25 mouse cellular contexts compared by ENCODE assay signal in the genomic region with DNA sequence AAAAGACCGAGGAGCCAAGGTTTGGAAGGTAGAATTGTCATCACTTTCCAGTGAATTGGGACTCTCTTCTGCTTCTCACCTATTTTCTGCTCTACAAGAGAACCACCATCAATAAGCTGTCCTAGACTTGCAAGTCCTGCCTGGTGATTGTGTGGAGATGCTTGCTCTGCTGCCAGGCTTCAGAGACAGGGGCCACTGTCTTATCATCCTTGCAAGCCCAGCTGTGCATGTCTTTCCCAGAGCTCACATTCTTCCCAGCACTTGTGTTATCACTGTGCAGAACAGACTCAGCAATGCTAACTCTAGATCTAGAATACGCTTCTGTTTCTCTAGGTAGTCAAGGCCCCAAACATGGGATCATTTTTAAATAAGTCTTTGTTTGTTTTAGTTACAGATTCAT.
"Had no signal": no experiment of that assay in that cellular context is flagged by ENCODE, and none has a peak within 500 bp of the region (broad histone marks: within the 10 kb centered on the region; RNA-seq: fewer than 3 reads in every experiment).

No protein-coding gene starts in this region.

- H3K4me3 ChIP-seq: gastrocnemius, adult 2 months; heart, adult 2 months; hindbrain, embryonic 10.5 days; hindbrain, embryonic 12.5 days; layer of hippocampus, adult 2 months; limb, embryonic 13.5 days; limb, embryonic 15.5 days; liver, embryonic 12.5 days had no signal

- H3K9ac ChIP-seq: hindbrain, embryonic 12.5 days; hindbrain, embryonic 14.5 days; limb, embryonic 13.5 days; limb, embryonic 15.5 days; liver, embryonic 12.5 days; liver, embryonic 14.5 days had no signal

- H3K27ac ChIP-seq: gastrocnemius, adult 2 months; heart, adult 2 months; hindbrain, embryonic 10.5 days; hindbrain, embryonic 12.5 days; hindbrain, embryonic 14.5 days; layer of hippocampus, adult 2 months; limb, embryonic 13.5 days; limb, embryonic 15.5 days; liver, embryonic 12.5 days; liver, embryonic 14.5 days had no signal

- ATAC-seq: forebrain, embryonic 16.5 days; hindbrain, embryonic 16.5 days; inflammation-experienced regulatory T-cells, adult 6 months; intestine, embryonic 16.5 days; liver, embryonic 12.5 days had no signal

- H3K9me3 ChIP-seq: hindbrain, embryonic 10.5 days; hindbrain, embryonic 12.5 days; limb, embryonic 13.5 days; limb, embryonic 15.5 days; liver, embryonic 12.5 days had no signal

- H3K4me2 ChIP-seq: heart, embryonic 11.5 days; hindbrain, embryonic 12.5 days; hindbrain, embryonic 14.5 days; limb, embryonic 13.5 days; limb, embryonic 15.5 days; liver, embryonic 12.5 days had no signal

- DNase-seq: gastrocnemius, adult 2 months; gastrocnemius, postnatal 10 days; gastrocnemius, postnatal 25 days; heart, adult 2 months; heart, postnatal 4 days; kidney, adult 18-20 months; kidney, adult 8-10 months; kidney, postnatal 10 days; kidney, postnatal 25 days; kidney, postnatal 4 days; layer of hippocampus, postnatal 36 days; left cerebral cortex, postnatal 4 days had no signal

- H3K36me3 ChIP-seq: hindbrain, embryonic 10.5 days; hindbrain, embryonic 12.5 days; limb, embryonic 13.5 days; limb, embryonic 15.5 days; liver, embryonic 12.5 days had no signal

- H3K27me3 ChIP-seq: hindbrain, embryonic 12.5 days; limb, embryonic 13.5 days; limb, embryonic 15.5 days; liver, embryonic 12.5 days had no signal
